Mouse (Mus musculus): ENCODE results near the gene Klf4.

Klf4 gene

DNA sequence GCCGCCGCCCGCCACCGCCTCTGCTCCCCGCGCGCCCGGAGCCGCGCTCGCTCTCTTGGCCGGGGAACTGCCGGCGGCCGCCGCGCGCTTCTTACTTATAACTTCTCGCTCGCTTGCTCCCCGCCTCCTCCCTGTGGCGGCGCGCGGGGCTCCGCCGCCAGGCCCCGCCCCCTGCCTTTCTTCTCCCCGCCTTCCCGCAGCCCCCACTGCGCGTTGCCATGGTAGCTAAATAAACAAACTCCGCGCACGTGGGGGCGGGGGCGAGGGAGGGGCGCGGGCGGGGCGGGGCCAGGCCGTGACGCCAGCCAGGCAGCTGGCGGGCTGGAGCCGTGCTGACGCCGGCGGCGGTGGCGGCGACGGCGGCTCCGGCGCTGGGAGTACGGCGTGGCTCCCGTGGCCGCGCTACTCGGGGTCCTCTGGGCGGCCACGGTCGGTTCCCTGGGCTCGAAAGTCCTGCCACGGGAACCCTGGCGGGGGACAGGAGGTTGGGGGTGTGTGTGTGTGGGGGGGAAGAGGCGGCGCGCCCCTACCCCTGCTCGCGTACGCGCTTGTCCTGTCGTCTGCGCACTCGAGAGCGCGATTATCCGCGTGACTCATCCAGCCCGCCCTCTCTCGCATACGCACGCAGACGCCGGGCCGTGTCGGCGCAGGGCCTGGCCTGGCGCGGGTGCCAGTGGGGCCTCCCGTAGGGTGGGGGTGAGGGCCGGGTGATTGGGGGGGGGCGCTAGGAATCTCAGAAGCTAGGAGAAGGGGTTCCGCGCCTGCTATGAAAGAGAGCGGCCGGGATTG, at the start of gene Klf4:
Klf4 (minus strand) TSS at position 60 of the 789 bp plus-strand sequence.
- DNase-seq (ENCODE audit: low read depth), result peak; percentile 74

DNA sequence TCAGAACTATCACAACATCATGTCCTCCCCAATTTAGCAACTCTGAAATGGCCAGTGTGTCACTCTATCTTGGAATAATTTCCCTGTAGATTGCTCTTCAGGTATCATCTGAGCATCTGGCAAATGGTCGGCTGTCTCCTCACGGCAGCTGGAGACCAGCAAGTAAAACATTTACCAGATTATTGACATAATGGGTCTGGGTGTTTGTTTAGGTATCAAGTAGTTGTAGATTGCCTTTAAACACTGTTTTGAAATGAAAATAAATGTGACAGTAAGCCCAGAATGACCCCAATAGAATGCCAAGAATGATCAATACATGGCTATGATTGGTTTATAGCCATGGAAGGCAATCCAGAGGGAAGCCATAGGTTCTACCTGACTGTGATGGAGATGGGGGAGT, 39.2 kb upstream of the Klf4 start:
- DNase-seq (ENCODE audit: low read depth), result no peak

DNA sequence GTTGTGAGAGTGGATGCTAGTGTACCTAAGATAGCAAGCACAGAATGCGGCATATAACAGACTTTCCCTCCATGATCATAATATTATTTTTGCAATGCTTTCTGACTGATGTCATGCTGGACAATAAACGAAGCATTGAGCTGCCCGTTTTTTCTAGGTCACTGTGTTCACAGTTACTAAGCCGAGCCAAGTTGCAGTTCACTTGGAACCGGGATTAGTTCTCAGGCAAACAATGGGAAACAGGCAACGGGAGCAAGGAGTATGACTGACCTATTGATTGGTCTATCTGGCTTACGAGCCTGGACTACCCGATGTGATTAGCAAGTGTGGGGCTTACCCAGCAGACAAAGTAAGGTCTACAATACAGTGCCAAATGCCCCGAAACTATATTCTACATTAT, 35.7 kb upstream of the Klf4 start:
- DNase-seq (ENCODE audit: low read depth), result no peak

DNA sequence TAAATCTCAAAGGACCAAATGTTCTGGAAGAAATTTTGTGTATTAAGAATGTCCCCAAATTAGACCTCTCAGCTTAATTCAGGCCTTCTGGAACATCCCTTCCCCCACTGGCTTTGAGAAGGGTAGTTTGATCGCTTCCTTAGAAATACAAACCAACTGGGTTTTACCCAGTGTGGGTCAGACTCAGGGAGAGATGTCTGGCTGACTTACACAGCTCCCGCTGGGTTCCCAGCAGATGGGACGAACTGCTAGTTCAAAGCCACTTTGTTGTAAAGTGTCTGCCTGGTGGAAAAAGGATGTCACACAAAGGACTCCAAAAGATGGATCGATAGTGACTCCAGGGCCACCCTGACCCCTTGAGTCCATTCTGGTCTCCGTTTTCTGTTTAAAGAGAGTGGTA, 35.3 kb upstream of the Klf4 start:
- no peak for DNase-seq (ENCODE audit: low read depth)

DNA sequence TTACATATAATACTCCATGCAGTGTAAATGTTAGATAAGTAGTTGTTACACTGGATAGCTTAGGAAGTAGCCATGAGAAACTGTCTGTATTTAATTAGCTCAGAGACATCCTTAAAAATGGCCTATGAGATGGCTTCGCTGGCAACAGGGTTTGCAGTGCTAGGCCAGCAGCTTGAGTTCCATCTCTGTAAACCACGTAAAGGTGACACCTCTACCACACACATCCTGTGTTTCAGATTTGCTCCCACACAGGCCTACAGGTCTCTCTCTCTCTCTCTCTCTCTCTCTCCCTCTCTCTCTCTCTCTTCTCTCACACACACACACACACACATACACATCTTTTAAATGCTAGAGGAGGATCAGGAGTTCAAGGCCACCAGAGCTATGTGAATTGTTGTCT, 32.1 kb upstream of the Klf4 start:
- DNase-seq (ENCODE audit: low read depth), result no peak

DNA sequence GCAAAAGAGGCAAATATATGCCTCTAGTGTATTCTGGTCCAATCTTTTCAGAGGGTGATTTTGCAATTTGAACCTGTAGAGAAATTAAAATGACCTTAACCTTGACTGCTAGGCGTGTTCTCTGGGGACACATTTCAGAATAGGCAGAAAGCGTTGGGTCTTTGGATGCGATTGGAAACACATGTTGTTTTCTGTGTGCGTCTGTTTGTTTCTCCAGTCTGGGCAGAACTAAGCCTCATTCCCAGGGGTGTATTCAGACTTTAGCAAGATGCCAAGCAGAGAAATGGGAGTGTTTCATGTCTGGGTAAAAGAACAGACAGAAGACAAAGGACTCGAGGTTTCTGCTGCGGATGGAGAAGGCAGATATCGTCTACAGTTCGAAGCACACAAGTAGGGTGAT, 30.8 kb upstream of the Klf4 start:
- no peak for DNase-seq (ENCODE audit: low read depth)

DNA sequence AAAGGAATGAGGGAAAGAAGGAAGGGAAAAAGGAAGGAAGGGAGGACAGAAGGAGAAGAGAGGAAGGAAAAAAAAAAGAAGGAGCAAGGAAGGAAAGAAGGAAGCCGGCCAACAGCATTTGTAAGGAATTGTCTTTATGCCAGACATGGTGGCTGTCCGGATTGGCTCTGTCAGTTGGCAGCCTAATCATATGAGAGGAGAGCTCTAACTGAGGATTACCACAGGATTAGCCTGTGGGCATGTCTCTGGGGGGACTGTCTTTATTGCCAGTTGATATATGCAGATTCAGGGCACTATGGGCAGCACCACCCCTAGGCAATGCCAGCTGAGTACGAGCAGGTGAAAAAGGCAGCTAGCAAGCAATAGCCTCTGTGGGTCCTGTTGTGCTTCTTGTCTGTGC, 29.8 kb upstream of the Klf4 start:
- no peak for DNase-seq (ENCODE audit: low read depth)

DNA sequence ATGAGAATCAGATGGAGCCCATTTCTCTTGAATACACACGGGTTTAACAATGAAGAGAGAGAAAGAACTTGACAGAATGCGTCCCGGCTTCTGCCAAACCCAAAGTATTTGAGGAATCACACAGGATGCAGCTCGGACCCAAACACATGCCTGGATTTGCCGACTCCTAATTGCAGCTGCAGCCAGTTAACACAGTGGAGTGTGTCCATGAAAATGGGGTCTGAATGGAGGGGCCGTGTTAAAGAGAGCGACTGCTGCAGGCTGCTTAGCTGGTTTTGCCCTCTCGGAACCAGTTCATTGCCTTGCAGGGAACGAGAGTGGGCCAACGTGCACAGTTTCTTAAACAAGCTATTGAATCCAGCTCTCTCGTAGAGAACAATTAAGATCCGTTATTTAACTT, 14.6 kb upstream of the Klf4 start:
- no peak for DNase-seq (ENCODE audit: low read depth)

DNA sequence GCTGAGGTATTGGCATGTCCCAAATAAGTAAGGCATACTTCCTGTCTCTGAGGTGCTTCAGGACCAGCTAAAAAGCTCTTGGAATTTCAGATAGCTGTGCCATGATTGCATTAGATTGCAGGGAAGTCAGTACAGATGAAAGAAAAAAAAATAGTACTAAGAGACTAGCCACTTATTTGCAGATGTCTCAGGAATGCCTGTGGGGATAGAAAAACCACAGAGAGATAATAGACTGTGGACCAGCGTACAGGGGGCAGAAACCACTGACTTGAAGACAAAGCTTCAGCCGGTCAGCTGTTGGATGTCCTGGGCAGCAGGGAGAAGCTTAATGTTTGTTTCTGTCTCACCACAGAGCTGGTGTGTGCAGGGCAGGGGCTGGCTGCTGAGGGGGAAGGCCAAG, 10.5 kb upstream of the Klf4 start:
- DNase-seq (ENCODE audit: low read depth), result no peak

DNA sequence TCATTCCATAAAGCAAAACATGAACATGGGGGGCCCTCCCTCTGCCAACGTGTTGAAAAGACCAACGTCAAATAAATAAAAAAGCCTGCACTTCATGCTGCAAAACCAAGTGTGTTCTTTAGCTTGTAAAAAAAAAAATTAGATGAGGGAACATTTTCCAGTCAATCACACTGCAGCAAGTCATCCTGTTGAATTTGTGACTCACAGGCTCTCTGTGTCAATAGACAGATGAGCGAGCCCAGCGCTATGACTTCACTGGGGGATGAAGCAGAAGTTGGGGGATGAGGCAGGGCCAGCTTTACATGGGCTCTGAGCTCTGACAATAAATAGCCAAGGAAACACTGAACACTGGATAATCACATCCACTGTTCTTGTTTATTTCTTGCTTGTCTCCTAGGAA, 9.4 kb upstream of the Klf4 start:
- DNase-seq (ENCODE audit: low read depth), result no peak

DNA sequence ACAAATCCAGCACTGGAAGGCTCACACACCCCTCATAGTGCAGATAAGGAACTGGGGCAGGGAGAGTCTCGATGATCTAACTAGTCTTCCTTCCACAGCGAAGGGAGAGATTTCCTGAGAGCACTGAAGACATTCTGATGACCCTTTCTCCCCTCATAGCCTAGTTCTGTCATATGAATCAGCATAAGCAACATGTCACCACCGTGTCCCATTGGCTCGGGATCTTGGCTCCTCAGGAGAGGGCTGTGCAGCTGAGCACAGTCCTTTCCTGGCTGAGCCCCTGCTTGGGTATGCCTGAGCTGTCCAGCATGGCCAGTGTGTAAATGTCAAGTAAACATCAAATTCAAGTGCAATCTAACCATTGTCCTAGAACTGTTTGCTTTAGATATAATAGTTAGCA, 9.0 kb upstream of the Klf4 start:
- no peak for DNase-seq (ENCODE audit: low read depth)

DNA sequence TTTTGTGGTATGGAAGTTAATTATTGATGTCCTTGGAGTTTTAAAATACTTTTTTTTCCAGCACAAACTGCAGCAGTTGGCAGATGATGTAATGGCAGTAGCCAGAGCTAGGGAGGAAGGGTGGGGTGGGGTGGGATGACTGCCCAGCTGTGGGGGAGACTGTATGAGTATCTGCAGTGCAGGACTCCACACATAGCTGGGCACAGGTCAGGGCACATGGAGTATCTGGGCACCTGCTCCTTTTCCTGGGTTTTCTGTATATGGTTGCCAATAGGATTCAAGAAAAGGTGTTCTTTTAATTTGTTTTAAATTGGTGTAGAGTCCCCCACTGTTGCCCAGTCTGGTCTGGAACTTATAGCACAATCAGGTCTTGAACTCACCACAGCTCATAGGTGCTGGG, 2.7 kb upstream of the Klf4 start:
- DNase-seq (ENCODE audit: low read depth), result no peak

DNA sequence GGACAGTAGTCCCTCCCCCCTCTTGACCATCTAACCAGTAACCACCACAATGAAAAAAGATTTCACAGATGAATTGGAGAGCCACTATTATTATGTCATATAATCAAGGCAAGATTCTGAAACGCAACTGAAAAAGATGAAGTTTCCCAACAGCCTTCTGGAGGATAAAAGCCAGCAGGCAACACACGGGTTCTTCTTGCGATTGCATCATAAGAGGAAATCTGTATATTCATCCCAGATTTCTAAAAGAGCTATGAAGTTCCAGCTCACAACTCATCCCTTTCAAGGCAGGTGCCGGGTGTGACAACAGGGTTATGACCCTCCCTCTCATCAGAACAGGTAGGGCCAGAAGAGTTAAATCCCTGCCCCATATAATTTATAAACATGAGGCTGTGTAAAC, 2.2 kb upstream of the Klf4 start:
- DNase-seq (ENCODE audit: low read depth), result no peak

DNA sequence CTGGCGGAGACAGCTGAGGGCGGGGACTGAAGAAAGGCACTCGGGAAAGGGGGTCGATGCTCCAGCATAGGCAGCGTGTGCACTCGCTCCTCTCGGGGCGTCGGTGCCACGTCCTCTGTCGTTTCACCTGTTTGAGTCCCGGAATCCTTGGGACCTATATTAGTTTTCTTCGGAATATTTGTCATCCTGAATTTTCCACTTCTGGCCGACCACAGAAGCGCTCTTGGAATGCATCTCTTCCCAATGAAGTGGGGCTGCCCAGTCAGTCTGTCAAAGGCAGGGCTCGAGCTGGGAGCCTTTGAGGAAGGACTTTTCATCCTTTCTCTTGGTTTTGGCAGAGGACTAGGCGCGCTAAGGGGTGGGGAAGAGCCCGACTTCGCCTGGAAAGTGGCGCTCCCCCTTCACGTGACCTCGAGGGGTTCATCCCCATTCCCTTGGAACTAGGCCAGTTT, 1.6 kb upstream of the Klf4 start:
- no peak for DNase-seq (ENCODE audit: low read depth)

DNA sequence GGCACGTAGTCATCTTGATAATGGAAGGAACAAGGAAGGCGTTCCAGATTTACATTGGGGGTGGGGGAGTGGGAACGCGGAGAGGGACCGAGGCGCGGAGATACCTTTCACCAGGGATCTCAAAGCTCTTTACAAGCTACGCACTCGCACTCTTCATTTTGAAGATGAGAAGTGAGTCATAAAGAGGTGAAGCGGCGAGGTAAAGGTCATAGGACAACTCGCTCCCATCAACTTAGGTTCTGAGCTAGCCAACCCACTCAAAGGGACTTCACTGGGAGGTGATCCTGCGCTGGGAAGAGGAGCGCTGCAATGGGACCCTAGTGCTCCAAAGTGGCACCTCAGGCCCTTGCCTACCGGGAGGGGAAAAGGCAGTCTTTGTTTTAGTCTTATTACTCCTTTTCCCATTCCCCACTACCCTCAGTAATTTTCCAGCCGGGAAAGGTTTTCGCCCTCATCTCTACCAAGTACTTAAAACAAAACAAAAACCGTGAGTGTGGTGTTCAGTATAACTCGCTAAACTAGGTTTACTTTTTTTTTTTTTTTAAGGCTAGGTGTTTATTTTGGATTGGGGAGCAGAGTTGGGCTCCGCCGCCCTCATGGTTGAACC, 1.0 kb upstream of the Klf4 start:
- no peak for DNase-seq (ENCODE audit: low read depth)

DNA sequence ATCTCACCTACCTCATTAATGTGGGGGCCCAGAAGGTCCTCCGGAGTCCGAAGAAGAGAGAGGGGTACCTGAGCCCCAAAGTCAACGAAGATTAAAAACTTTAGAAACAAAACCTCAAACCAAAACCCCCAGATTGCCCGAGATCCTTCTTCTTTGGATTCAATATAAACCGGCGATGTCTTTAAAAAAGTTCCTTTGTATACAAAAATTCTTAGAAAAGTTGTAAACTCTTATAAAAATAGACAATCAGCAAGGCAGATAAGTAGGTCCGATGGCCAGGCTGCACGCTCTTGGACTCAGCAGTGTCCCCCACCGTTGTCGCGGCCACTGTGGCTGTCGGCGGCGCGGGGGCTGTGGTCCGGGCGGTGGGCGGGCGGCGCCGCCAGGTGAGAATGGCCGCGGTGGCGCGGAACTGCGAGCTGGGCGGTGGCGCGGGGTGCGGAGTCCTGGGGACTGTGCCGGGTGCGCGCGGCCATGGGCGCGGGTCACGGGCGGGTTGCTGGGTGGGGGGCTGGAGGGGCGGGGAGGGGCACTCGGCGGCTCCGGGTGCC, 335 bp downstream of the Klf4 start:
- DNase-seq (ENCODE audit: low read depth), result no peak

DNA sequence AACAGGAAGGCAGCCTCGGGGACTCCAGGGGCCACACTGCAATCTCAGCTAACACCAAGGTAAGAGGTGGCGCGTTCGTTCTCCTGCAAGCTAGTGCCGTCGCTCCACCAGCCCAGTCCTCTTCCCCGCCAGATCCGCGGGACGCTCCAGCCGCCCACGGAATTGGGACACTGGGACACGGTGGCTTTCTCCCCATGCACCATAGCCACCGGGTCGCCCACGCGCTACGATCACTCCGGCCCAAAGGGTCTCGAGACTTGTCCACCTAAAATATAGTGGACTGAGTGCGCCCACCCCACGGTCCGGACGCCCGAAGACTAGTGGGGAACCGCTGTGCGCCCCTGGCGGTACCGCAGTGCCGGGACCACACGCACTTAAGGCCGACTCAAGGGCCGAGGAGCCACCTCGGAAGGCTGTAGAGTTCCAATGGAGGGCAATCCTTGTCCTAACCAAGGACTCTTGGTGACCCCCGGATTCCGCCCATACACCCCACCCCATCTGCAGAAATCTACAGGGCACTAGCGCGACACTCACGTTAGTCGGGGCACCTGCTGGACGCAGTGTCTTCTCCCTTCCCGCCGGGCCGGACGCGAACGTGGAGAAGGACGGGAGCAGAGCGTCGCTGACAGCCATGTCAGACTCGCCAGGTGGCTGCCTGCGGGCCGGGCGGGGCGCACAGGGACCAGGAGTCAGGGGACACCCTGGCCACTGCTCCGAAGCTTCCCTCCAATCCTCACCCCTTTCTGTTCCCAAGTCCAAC, 990 bp downstream of the Klf4 start:
- DNase-seq (ENCODE audit: low read depth), result no peak

DNA sequence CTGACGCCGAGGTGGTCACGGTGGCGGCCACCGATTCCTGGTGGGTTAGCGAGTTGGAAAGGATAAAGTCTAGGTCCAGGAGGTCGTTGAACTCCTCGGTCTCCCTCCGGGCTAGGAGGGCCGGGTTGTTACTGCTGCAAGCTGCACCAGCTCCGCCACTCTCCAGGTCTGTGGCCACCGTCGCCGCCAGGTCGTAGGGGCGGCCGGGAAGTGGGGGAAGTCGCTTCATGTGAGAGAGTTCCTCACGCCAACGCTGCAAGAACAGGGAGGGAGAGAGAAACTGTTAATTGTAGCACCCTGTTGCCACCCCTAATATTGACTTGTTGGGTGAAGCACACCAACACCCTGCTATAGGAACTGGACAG, 1.6 kb downstream of the Klf4 start:
- DNase-seq (ENCODE audit: low read depth), result no peak

DNA sequence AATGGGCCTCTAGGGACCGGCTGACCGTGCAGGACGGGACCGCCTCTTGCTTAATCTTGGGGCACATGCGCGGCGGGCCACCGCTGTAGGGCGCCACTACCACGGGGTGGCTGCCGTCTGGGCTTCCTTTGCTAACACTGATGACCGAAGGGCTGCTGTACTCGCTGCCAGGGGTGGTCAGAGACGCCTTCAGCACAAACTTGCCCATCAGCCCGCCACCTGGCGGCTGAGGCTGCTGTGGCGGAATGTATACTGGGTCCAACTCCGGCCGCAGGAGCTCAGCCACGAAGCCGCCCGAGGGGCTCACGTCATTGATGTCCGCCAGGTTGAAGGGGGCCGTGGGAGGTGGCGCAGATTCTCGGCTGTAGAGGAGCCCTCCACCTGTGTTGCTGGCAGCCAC, 2.0 kb downstream of the Klf4 start:
- no peak for DNase-seq (ENCODE audit: low read depth)

DNA sequence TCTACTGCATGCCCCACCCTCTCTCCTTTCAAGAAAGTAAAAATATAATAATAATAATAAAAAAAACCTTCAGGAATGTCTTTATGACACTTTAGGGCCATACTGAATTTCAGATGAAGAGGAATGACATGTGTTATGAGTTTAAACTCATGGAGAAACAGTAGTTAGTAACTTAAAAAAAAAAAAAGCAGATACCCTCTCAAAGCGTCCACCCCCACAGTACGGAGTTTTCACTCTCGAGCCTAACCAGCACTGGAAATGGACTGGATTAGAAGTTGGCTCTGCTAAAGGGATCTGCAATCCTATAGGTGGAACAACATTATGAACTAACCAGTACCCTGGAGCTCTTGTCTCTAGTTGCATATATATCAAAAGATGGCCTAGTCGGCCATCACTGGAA, 3.9 kb downstream of the Klf4 start:
- no peak for DNase-seq (ENCODE audit: low read depth)

DNA sequence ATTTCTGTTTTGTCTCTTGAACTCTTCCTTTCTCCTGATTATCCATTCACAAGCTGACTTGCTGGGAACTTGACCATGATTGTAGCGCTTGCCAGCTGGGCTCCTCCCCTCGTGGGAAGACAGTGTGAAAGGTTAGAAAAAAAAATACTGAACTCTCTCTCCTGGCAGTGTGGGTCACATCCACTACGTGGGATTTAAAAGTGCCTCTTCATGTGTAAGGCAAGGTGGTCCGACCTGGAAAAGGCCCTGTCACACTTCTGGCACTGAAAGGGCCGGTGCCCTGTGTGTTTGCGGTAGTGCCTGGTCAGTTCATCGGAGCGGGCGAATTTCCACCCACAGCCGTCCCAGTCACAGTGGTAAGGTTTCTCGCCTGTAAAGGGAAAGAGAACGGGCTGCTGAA, 4.3 kb downstream of the Klf4 start:
- DNase-seq (ENCODE audit: low read depth), result no peak

DNA sequence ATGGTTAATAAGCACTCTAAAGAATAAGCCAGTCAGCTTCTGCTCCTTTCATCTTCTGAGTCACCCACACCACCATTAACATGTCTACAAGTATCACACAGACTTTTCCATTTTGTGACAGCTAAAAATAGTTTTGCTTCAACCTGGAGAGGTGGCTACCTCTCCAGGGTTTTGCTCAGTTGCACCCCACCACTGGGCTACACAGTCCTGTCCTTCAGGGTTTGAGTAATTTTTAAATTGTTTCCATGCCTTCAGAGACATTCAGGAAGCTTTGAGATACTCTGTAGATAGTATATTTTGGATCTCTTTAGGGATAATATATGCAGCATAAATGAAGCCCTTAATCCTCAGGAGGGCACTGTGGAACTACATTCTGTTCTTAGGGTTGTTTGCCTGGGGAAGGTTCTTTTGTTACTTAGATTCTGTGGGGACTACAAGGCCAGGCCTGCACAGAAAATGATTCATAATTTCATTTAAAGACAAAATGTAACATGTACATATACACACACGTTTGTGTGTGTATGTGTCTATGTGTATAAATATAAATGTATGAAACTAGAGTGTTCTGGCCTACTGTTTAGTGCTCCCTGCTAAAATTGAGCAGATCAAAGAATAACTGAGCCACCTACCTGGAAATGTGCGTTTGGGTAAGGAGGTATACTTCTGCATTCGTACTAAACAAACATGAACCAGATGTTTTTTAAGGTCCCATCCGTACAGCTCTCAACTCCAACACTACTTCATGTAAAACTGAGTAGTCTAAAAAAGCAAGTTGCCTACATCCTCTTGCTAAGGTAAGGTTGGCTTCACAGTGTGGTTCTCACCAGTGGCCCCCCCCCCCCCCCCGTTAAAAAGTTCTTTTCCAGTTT, 5.8 kb downstream of the Klf4 start:
- no peak for DNase-seq (ENCODE audit: low read depth)
